Mouse (Mus musculus) neural tube, embryonic 11.5 days (tissue): ENCODE results near the gene Nup62. TPM values are rescaled to one million over a fixed set of nuclear protein-coding genes. Genes with fewer than 3 reads are reported as not detected.

Experiments used
- ATAC-seq: fragments of 200-750 bp; cut with Nextera tagmentation; 2 replicates; pipeline ENCODE4 v1.8.0; 2017; ENCODE audit warnings: moderate number of reproducible peaks, mild to moderate bottlenecking, moderate TSS enrichment, moderate library complexity; ENCODE audit not compliant: insufficient read depth, low FRiP score, low TSS enrichment
- DNase-seq: peaks from one replicate; pipeline ENCODE4 v3.0.0-alpha.2; 2015; ENCODE audit warnings: low spot score
- H3K27ac ChIP-seq: fragments of 300-500 bp; sonication (generic); 2 replicates; pipeline ENCODE4 v1.5.1; 2014; ENCODE audit warnings: low read depth, mild to moderate bottlenecking, low read length
- H3K27me3 ChIP-seq: fragments of 300-500 bp; sonication (generic); 2 replicates; pipeline ENCODE4 v1.6.1; 2014; ENCODE audit warnings: mild to moderate bottlenecking, low read length, mixed read lengths; ENCODE audit not compliant: control insufficient read depth, insufficient read depth
- H3K36me3 ChIP-seq: fragments of 300-500 bp; sonication (generic); 2 replicates; pipeline ENCODE4 v1.6.1; 2014; ENCODE audit warnings: mild to moderate bottlenecking, low read length, moderate library complexity, mixed read lengths; ENCODE audit not compliant: control insufficient read depth, insufficient read depth
- H3K4me1 ChIP-seq: fragments of 300-500 bp; sonication (generic); 2 replicates; pipeline ENCODE4 v1.6.1; 2014; ENCODE audit warnings: low read length, mixed read lengths; ENCODE audit not compliant: control insufficient read depth, insufficient read depth
- H3K4me2 ChIP-seq: fragments of 300-500 bp; sonication (generic); 2 replicates; pipeline ENCODE4 v1.6.1; 2014; ENCODE audit warnings: low read depth, mild to moderate bottlenecking, moderate library complexity
- H3K4me3 ChIP-seq: fragments of 300-500 bp; sonication (generic); 2 replicates; pipeline ENCODE4 v1.5.1; 2014; ENCODE audit warnings: low read depth, low read length
- H3K9ac ChIP-seq: fragments of 300-500 bp; sonication (generic); 2 replicates; pipeline ENCODE4 v1.6.1; 2014; ENCODE audit warnings: mild to moderate bottlenecking, low read length
- H3K9me3 ChIP-seq: fragments of 300-500 bp; sonication (generic); 2 replicates; pipeline ENCODE4 v1.6.1; 2016; ENCODE audit warnings: low read length; ENCODE audit not compliant: control insufficient read depth
- WGBS: fragments of 180-500 bp; shearing (Covaris S2); extraction: QIAGEN DNeasy Blood & Tissue Kit; methylation state at CpG from one replicate; pipeline ENCODE4 v1.1.7; 2014; 5-methylcytosine and 5-hydroxymethylcytosine counted together
- polyA plus RNA-seq: library from polyadenylated mRNA; unstranded; fragments of >200 nt; fragmentation: Nextera tagmentation; extraction: Ambion mirVana; gene quantifications from 2 replicates; pipeline ENCODE4 v1.2.1, GENCODE M21; 2014

Nup62 gene
- polyA plus RNA-seq, 1 experiment from 2014 or later, result 68.3 TPM

- no peaks in the 10 kb centered on the region for H3K9me3 ChIP-seq
- WGBS, result 88% methylated on average over 2 of the region's 2 CpGs
- H3K4me2 ChIP-seq, result no peak overlapping the region; the same call in 1 of the 2 replicates
- no peak for ATAC-seq
- DNase-seq, result no peak
- H3K27me3 ChIP-seq, result no peaks in the 10 kb centered on the region
- no peak overlapping the region for H3K4me3 ChIP-seq
- peaks cover 33% of the 10 kb centered on the region for H3K4me1 ChIP-seq
- no peaks in the 10 kb centered on the region for H3K36me3 ChIP-seq
- no peak overlapping the region for H3K27ac ChIP-seq
- H3K9ac ChIP-seq, result no peak overlapping the region
These were observed 37.2 kb downstream of the Nup62 start for GRCm38 (mm10) chr7:44853065-44853464.

GRCm38 (mm10) chr7:44853596-44854355 is 37.9 kb downstream of the Nup62 start:
- no peaks in the 10 kb centered on the region for H3K27me3 ChIP-seq
- H3K4me2 ChIP-seq, result peak overlapping the region; percentile 91
- H3K9me3 ChIP-seq, result no peaks in the 10 kb centered on the region
- peaks cover 34% of the 10 kb centered on the region for H3K4me1 ChIP-seq
- WGBS, result 29% methylated on average over 26 of the region's 26 CpGs
- peak overlapping the region; percentile 92 for H3K27ac ChIP-seq
- H3K36me3 ChIP-seq, result no peaks in the 10 kb centered on the region
- H3K9ac ChIP-seq, result peak overlapping the region; percentile 69
- H3K4me3 ChIP-seq, result peak overlapping the region; percentile 44
- no peak for DNase-seq
- no peak for ATAC-seq

DNA sequence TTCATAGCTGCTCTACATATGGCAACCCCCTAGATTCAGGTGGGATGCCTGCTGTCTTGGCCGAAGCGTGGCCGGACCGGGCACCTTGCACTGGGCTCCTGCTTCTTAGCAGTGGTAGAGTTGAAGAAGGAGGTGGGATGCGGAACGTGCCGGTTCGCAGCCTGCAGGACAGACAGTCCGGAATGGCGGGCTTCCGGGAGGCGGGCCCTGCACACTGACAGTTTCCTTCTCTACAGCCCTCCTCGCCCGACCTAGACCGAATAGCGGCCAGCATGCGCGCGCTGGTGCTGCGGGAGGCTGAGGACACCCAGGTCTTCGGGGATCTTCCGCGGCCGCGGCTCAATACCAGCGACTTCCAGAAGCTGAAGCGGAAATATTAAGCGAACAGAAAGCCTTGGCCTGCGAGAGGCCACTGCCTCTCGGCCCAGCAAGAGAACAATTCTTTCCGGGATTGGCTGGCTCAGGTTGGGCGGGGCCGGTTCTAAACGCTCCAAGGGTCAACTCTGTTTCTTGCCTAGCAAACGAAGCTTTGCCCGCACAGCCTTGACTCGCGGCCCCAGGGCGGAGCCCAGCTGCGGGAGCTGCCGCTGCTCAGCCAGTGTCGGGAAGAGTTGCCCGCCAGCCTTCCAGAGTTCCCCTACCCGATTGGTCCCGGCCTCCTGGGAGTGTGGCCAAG is 38.6 kb downstream of the Nup62 start:
- DNase-seq (peak; percentile 78), ATAC-seq (peak; percentile 17; the same call in 1 of the 2 replicates)
- peak overlapping the region; percentile 44 for H3K4me3 ChIP-seq
- H3K4me1 ChIP-seq, result peaks cover 34% of the 10 kb centered on the region
- peak overlapping the region; percentile 92 for H3K27ac ChIP-seq
- H3K27me3 ChIP-seq, result no peaks in the 10 kb centered on the region
- peak overlapping the region; percentile 91 for H3K4me2 ChIP-seq
- H3K9me3 ChIP-seq, result no peaks in the 10 kb centered on the region
- H3K36me3 ChIP-seq, result no peaks in the 10 kb centered on the region
- WGBS, result 1% methylated on average over 45 of the region's 45 CpGs
- H3K9ac ChIP-seq, result peak overlapping the region; percentile 69

- Histone ChIP-seq H3K9me3 (no peaks in the 10 kb centered on the region), H3K36me3 (no peaks in the 10 kb centered on the region), H3K27ac (peak overlapping the region; percentile 92), H3K4me1 (peaks cover 34% of the 10 kb centered on the region), H3K4me2 (peak overlapping the region; percentile 91), H3K4me3 (peak overlapping the region; percentile 44), H3K27me3 (no peaks in the 10 kb centered on the region), H3K9ac (peak overlapping the region; percentile 69)
- WGBS, result 49% methylated on average over 10 of the region's 10 CpGs
- ATAC-seq (no peak), DNase-seq (no peak)
These were observed 39.1 kb downstream of the Nup62 start for GRCm38 (mm10) chr7:44855036-44855435.

GRCm38 (mm10) chr7:44856265-44856916 is 40.5 kb downstream of the Nup62 start:
- peaks cover 29% of the 10 kb centered on the region for H3K4me1 ChIP-seq
- no peak overlapping the region; the same call in 1 of the 2 replicates for H3K9ac ChIP-seq
- ATAC-seq (no peak), DNase-seq (no peak)
- H3K27ac ChIP-seq, result peak overlapping the region; percentile 84; the same call in 1 of the 2 replicates
- H3K4me2 ChIP-seq, result peak overlapping the region; percentile 73
- H3K9me3 ChIP-seq, result no peaks in the 10 kb centered on the region
- 74% methylated on average over 9 of the region's 9 CpGs for WGBS
- H3K27me3 ChIP-seq, result no peaks in the 10 kb centered on the region
- H3K4me3 ChIP-seq, result peak overlapping the region; percentile 70
- H3K36me3 ChIP-seq, result no peaks in the 10 kb centered on the region; the same call in 1 of the 2 replicates

GRCm38 (mm10) chr7:44857042-44857552 is 41.2 kb downstream of the Nup62 start, which contains the start of gene Pnkp:
TSS of gene Pnkp (plus strand) at chr7:44857139.
- Histone ChIP-seq H3K27ac (peak within 1 kb of the TSS; percentile 84), H3K36me3 (peaks cover 4% of the 10 kb centered on the region), H3K27me3 (no peaks in the 10 kb centered on the region), H3K4me1 (peaks cover 29% of the 10 kb centered on the region), H3K4me3 (peak within 1 kb of the TSS; percentile 70), H3K9me3 (no peaks in the 10 kb centered on the region), H3K4me2 (peak within 1 kb of the TSS; percentile 73), H3K9ac (peak within 1 kb of the TSS; percentile 76)
- peak; percentile 32; the same call in 1 of the 2 replicates for ATAC-seq
- WGBS, result under 1% methylated on average over 32 of the region's 32 CpGs
- DNase-seq, result peak; percentile 89

- Histone ChIP-seq H3K4me1 (peaks cover 28% of the 10 kb centered on the region), H3K36me3 (peaks cover 11% of the 10 kb centered on the region), H3K4me2 (peak overlapping the region; percentile 73), H3K27ac (no peak overlapping the region), H3K27me3 (no peaks in the 10 kb centered on the region), H3K9ac (peak overlapping the region; percentile 76), H3K4me3 (peak overlapping the region; percentile 70), H3K9me3 (no peaks in the 10 kb centered on the region)
- DNase-seq, result no peak
- 27% methylated on average over 8 of the region's 8 CpGs for WGBS
- ATAC-seq, result no peak
These were observed 42.0 kb downstream of the Nup62 start for GRCm38 (mm10) chr7:44857905-44858304.

DNA sequence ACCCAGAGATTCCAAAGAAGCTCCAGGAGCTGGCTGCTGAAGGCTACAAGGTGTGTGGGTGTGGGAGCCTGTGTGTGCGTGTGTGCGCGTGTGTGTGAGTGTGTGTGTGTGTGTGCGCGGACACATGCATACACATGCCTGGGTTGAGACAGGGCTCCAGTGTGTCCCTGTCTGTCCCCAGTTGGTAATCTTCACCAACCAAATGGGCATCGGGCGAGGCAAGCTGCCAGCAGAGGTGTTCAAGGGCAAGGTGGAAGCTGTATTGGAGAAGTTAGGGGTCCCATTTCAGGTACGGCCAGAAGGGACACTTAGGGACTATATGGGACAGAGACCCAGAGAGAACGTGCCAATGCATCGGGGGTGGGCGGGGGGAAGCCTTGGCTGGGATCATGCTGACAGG is 44.0 kb downstream of the Nup62 start:
- no peak overlapping the region for H3K4me2 ChIP-seq
- no peak for DNase-seq
- H3K4me3 ChIP-seq, result no peak overlapping the region
- 96% methylated on average over 11 of the region's 11 CpGs for WGBS
- H3K27me3 ChIP-seq, result no peaks in the 10 kb centered on the region
- H3K4me1 ChIP-seq, result peaks cover 17% of the 10 kb centered on the region
- H3K27ac ChIP-seq, result no peak overlapping the region
- no peak overlapping the region for H3K9ac ChIP-seq
- ATAC-seq, result no peak
- no peaks in the 10 kb centered on the region for H3K9me3 ChIP-seq
- peaks cover 24% of the 10 kb centered on the region for H3K36me3 ChIP-seq
